Mouse (Mus musculus): ENCODE data around the gene Exoc7.

DNA sequence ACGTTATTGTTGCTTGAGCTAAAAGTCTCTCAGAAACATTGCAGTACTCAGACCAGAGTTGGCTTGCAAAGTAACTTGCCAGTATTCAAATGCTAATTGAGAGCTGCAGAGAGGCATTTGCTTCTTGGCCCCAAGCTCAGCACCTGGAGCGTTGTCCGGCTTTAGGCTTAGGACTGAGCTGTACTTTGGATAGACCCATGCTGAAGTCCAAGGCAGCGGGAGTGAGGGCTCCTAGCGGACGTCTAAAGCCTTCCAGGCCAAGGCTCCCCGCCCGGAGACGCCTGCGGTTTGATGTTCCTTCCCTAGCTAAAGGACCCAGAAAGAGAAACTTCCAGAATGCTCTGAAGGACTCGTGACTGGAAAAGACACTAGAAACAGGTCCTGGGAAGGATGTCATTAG, 24.9 kb downstream of the Exoc7 start:
- TF ChIP-seq CTCF (IDR thresholded peaks at IDR 0.05; ENCODE audit: borderline replicate concordance, insufficient read depth, low read depth, low read length) (no peak), POLR2A (IDR thresholded peaks at IDR 0.05; ENCODE audit: borderline replicate concordance, insufficient read depth, low read length) (no peak)

Data from cerebellum, adult 2 months (tissue).